Mouse (Mus musculus) small intestine, adult 2 months (tissue): ENCODE data around the gene Ppp1r14b. TPM values are rescaled to one million over a fixed set of nuclear protein-coding genes. Genes with fewer than 3 reads are reported as not detected.

Experiments used
- H3K27ac ChIP-seq: fragments of 200-500 bp; 2 replicates; pipeline ENCODE4 v1.5.1; 2012; ENCODE audit warnings: low read depth, low read length, control low read depth, inconsistent platforms; ENCODE audit not compliant: insufficient read depth
- H3K27me3 ChIP-seq: fragments of 200-500 bp; 2 replicates; pipeline ENCODE4 v1.6.1; 2012; ENCODE audit warnings: mild to moderate bottlenecking, moderate library complexity, low read length, inconsistent platforms; ENCODE audit not compliant: control insufficient read depth, insufficient read depth
- H3K36me3 ChIP-seq: fragments of 200-500 bp; 2 replicates; pipeline ENCODE4 v1.6.1; 2012; ENCODE audit warnings: mild to moderate bottlenecking, low read length, control low read depth, inconsistent platforms; ENCODE audit not compliant: control insufficient read depth, insufficient read depth
- H3K4me1 ChIP-seq: fragments of 200-500 bp; 2 replicates; pipeline ENCODE4 v1.6.1; 2012; ENCODE audit warnings: low read length, inconsistent platforms, mixed read lengths; ENCODE audit not compliant: control insufficient read depth, insufficient read depth, insufficient read length
- H3K4me3 ChIP-seq: fragments of 200-500 bp; 2 replicates; pipeline ENCODE4 v1.5.1; 2012; ENCODE audit warnings: low read depth, mild to moderate bottlenecking, control low read depth, inconsistent platforms, low read length, moderate library complexity
- CTCF ChIP-seq: fragments of 200-500 bp; IDR thresholded peaks from 2 replicates; pipeline ENCODE4 v1.5.1; 2012; ENCODE audit warnings: low read depth, mild to moderate bottlenecking, control low read depth, inconsistent platforms, low read length, moderate library complexity, mixed read lengths; ENCODE audit not compliant: insufficient replicate concordance, insufficient read length; ENCODE audit errors: extremely low read depth
- POLR2A ChIP-seq: fragments of 200-500 bp; IDR thresholded peaks from 2 replicates; pipeline ENCODE4 v1.6.1; 2012; ENCODE audit warnings: low read depth, mild to moderate bottlenecking, control low read depth, inconsistent platforms, low read length, moderate library complexity
- WGBS: fragments of 180-500 bp; shearing (Covaris S2); methylation state at CpG from one replicate; pipeline ENCODE4 v1.1.7; 2018; 5-methylcytosine and 5-hydroxymethylcytosine counted together
- polyA plus RNA-seq: library from polyadenylated mRNA; depleted of rRNA; stranded (reverse); fragments of >200 nt; gene quantifications from 2 replicates; pipeline ENCODE4 v1.2.3, GENCODE M21; 2012; rRNA removed

Ppp1r14b gene
- polyA plus RNA-seq = 44.2 and 100 TPM in 2 replicates

DNA sequence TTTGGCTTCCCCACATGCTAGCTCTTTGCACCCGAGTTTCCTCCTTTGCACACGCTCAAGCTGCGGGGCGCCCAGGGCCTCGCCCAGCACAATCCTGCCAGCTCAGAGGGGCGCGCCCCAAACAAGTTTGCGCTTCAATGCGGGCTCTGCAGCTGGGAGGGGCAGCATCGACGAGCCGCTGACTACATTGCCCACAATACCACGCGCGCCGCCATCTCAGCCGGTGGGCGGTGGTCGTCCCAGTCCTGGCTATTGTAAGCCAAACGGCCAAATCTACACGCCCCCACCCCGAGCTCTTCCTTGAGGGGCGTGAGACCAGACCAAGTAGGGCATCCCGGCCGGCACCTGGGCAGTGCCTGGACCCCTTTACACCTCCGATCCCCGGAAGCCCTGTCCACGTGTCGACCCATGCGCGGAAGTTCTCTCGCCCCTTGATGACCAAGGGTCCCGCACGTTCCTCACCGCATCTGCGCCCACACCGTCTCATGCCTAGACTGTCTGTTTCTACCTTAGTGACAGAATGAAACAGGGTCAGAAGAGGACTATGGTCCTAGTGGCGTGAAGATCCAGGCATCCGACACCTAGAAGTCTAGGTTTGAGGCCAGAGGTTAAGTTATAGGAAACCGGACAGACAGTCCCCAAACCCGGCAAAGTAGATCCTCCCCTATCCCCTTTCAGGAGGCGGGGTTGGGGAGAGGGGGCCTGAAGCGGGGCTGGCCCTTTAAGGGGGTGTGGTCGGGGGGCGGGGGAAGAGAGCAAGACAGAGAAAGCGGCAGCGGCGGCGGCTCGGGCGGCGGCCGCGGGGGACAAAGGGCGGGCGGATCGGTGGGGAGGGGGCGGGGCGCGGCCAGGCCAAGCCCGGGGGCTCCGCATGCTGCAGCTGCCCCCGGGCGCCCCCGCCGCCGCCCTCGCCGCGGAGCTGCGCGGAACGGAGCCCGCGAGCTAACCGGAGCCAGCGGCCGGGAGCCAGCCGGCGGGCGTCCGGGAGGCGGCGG lies at the start of gene Ppp1r14b:
Gene Ppp1r14b, plus strand, starts transcription at position 758 of the 995 bp plus-strand sequence.
- WGBS = 2% methylated on average over 82 of the region's 84 CpGs
- Histone ChIP-seq H3K4me3 (peak within 1 kb of the TSS; percentile 69), H3K27ac (peak within 1 kb of the TSS; percentile 70), H3K36me3 (peaks cover 11% of the 10 kb centered on the region), H3K27me3 (no peaks in the 10 kb centered on the region), H3K4me1 (peaks cover 32% of the 10 kb centered on the region)
- TF ChIP-seq POLR2A (peak; percentile 34), CTCF (no peak)

DNA sequence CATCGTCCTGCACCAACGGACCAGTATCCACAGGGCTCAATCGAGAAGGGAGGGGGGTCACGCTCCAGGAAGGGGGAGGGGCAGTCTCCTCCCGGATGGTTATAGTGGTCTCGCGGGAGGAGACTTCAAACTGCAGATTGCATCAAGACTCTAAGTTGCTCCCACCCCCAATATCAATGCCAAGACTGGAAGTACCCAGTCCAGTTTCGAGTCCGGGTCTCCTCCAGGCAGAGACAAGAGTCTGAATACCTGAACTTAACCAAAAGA lies 49.5 kb upstream of the Ppp1r14b start, which contains the start of gene Catsperz:
Gene Catsperz, minus strand, starts transcription at position 74 of the 267 bp plus-strand sequence.
- Histone ChIP-seq H3K27ac (peak within 1 kb of the TSS; percentile 21; the same call in 1 of the 2 replicates), H3K36me3 (no peaks in the 10 kb centered on the region), H3K27me3 (peaks cover 36% of the 10 kb centered on the region), H3K4me1 (peaks cover 10% of the 10 kb centered on the region), H3K4me3 (peak within 1 kb of the TSS; percentile 42)
- TF ChIP-seq CTCF = no peak
- no peak for TF ChIP-seq POLR2A
- WGBS = 8% methylated on average over 9 of the region's 9 CpGs

DNA sequence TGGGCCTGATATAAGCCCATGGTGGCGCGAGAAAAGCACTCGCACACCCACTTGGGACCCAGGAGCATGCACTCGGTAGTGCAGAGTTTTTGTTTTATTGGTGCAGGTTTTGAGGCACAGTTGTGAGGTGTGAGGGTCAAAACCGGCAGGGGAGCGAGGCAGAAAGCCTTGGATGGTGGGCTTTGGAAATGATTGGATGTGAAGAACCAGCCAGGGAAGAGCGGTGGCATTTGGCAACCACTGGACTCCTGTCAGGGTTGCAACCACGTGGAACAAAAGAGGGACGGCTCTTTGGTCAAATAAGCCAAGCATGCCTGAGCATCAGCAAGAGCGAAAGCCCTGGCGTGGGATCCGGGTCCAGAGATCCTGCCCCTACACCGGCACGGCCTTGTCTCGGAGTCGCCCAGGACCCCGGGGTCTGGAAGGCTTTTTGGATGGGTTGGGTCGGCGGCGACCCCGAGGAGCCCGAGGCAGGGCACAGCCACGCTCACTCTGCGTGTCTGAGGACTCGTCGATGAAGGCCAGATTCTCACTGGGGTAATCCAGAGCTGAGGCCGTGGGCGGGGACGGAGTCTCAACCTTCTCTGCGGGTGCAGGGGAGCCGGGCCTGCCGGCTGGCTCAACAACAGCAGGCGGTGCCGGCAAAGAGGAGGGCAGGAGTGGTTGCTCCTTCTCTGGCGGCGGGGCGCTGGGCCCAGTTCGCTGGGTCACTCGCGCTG lies 49.0 kb upstream of the Ppp1r14b start:
- WGBS = 36% methylated on average over 40 of the region's 40 CpGs
- H3K36me3 ChIP-seq = no peaks in the 10 kb centered on the region
- H3K27me3 ChIP-seq = peaks cover 36% of the 10 kb centered on the region
- no peak overlapping the region for H3K27ac ChIP-seq
- TF ChIP-seq POLR2A (no peak), CTCF (no peak)
- peaks cover 10% of the 10 kb centered on the region for H3K4me1 ChIP-seq
- H3K4me3 ChIP-seq = no peak overlapping the region

DNA sequence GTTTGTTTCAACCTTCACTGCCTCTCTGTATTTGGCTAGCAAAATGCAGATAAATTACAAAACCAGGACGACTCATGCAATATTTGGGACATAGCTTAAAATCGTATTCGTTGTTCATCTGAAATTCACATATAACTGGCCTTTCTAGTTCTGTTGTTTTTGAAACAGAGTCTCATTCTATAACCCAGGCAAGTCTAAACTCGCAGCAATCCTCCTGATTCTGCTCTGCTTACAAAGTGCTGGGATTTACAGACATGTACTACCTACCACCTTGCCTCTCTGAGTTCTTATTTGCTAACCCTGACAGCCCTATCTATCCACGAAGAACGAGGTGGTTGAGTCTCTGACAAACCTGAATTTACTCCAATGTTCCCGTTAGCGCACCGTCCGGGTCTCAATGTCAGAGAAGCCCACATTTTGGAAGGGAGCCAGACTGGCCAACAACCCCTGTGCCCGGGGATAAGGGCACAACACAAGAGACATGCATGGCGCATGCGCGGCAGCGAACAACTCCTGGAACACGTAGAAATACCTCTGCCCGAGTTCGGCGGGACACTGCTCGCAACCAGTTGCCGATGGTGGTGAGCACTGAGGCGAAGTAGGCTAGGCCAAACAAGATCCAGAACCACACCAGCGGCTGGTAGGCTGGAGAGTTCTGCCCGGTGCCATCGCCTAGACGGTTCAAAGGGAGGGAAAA lies 48.1 kb upstream of the Ppp1r14b start:
- Histone ChIP-seq H3K4me3 (peak overlapping the region; percentile 28; the same call in 1 of the 2 replicates), H3K27ac (no peak overlapping the region), H3K4me1 (peaks cover 10% of the 10 kb centered on the region), H3K27me3 (peaks cover 36% of the 10 kb centered on the region), H3K36me3 (no peaks in the 10 kb centered on the region)
- WGBS = 29% methylated on average over 26 of the region's 26 CpGs
- no peak for TF ChIP-seq CTCF
- no peak for TF ChIP-seq POLR2A

DNA sequence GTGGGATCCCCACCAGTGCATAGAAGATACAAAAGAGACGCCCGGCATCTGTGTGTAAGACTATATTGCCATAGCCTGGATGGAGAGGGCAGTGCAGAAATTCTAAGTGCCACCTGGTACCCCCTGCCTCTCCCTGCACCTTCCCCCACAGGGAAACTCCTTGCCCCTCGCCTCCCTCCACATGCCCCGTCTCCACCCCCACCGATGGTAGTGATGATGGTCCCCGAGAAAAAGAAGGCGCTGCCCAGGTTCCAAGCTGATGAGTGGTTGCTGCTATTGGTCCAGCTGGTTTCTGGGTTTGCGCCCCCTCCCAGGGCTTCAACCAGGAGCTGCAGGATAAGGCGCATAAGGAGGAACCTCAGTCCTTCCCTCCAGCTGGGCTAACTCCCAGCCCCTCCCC lies 46.7 kb upstream of the Ppp1r14b start:
- peaks cover 7% of the 10 kb centered on the region for H3K4me1 ChIP-seq
- no peak for TF ChIP-seq POLR2A
- WGBS = 62% methylated on average over 9 of the region's 9 CpGs
- no peaks in the 10 kb centered on the region for H3K36me3 ChIP-seq
- no peak overlapping the region for H3K4me3 ChIP-seq
- no peak overlapping the region for H3K27ac ChIP-seq
- peaks cover 43% of the 10 kb centered on the region for H3K27me3 ChIP-seq

DNA sequence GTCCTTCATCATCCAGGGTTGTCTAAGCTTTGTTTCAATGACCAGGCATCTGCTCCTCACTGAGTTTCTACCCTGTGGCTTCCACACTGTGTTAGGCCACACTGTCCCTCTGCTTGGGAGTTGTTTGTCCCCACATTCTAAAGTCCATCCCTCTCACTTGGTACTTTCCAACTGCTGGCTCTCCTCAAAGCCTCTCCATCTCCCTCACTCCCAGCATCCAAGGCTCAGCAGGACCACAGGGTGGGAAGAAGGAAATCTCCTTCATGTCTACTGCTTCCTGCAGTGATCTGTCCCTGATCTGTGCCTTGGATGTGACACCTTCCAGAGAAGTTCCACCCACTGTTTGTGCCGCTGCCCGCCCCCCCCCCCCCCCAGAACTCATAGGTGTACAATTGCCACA lies 43.8 kb upstream of the Ppp1r14b start:
- no peak overlapping the region for H3K4me3 ChIP-seq
- 6% methylated on average over 2 of the region's 2 CpGs for WGBS

More for the DNA sequence above, 43.8 kb upstream of the Ppp1r14b start:
- peaks cover 48% of the 10 kb centered on the region for H3K27me3 ChIP-seq
- no peaks in the 10 kb centered on the region for H3K36me3 ChIP-seq
- H3K4me1 ChIP-seq = no peaks in the 10 kb centered on the region; the same call in none of the 2 replicates
- H3K27ac ChIP-seq = no peak overlapping the region
- TF ChIP-seq POLR2A (no peak), CTCF (no peak)
